Mouse (Mus musculus): ENCODE results near the gene E130308A19Rik.

The E130308A19Rik gene

DNA sequence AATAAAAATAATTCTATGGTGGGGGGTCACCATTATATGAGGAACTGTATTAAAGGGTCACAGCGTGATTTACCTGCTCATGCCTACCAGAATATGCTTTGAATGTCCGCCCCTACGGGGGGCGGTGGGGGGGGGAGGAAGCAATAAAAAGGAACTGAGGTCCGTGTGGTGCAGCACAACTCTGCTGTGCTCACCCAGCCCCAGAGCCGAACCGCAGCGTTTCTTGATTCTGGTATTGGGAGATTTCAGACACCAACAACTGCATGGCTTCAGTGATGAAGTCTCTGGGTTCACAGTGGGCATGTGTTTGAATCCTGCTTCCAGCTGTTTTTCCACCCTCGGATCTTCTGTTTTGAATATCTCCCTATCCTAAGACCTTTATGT is 101.9 kb downstream of the E130308A19Rik start:
- no peak for DNase-seq (ENCODE audit: low spot score)

DNA sequence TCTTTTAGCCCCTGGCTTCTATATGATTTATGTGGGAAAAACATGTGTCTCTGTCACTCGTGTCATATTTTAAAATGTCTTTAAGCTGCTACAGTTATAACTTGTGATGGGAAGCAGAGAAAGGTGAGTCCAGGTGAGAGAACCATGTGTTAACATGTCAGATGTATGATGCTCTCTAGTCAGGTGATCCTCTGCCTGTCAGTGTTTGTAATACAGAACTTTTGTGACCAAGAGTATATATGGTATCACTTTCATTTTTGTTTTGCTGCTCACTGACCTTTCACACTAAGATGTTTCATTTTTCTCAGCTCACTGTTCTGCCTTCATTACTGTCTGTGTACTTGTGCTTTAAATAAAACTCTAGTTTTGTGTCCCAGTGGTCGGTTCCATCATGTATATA is 102.8 kb downstream of the E130308A19Rik start:
- no peak for DNase-seq (ENCODE audit: low spot score)

DNA sequence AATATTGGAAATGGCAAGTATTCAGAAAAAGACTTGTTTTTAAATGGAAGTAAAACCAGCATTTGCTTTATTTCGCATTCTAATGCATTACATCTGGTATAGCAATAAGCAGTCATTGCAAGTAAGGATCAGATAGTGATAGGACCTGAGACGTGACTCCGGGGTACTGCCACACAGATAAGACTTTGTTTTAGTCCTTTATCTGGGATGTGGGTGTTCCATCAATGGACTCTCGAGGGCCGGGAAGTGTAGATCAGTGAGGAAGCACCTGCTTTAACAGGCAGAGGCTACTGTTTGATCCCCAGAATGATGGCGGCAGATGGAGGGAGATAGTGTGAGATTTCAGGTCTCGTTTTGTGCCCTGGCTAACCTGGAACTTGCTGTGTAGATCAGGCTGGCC is 105.5 kb downstream of the E130308A19Rik start:
- DNase-seq (ENCODE audit: low spot score), result no peak

DNA sequence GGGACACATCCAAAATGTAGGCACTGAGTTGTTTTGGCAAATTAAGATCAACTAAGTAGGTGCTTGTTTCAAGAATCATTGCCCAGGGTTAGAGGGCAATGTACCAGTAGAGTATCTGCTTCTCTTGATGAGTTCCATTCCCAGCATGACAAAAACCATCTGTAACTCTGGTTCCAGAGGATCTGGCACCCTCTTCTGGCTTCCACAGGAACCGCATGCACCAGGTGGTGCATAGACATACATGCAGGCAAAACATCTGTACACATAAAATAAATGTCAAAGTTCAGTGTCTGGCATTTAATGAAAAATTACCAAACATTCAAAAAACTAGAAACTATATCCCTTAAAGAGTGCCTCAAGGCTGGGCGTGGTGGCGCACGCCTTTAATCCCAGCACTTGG is 113.3 kb downstream of the E130308A19Rik start:
- no peak for DNase-seq (ENCODE audit: low spot score)

DNA sequence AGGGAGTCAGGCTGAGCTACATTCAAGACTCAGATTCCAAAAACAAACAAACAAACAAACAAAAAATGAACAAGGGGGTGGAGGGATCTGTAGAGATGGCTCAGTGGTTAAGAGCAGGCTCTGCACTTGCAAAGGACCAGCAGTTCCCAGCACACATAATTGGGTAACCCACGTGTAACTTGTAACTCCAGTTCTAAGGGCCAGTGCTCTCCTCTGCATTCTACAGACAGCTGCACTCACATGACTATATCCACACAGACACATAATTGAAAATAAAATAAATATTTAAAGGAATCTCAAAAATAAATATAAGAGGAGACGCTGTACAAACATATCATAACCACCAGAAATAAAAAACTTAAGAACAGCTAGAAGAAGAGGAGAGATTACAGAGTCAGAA is 113.9 kb downstream of the E130308A19Rik start:
- no peak for DNase-seq (ENCODE audit: low spot score)

DNA sequence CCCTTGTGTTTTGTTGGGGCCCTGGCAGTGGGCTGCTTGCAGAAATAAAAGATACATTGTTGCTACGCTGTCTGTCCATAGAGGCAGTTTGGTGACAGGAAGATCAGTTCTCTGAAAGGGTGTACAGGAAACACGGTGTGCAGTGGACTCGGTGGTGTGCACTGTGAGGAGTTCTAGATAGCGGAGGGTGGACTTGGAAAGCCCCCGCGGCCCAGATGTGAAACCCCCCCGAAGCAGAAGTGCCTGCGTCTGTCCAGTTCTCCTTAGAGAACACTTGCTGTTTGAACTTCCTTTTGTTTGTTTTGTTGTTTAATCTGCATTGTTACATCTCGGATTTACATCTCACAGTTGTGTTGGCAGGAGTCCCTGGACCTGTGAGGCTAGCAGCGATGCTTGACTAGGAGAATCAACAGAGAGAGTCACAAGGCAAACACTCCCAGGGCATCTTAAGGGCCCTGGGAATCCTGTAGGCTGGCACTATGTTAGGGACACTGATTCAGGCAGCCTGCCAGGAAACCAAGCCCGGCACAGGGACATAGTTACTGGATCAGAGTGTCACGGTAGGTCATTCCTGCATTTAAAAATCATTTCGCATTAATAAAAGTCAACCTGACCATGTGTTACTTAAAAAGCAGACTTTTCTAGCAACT is 127.6 kb downstream of the E130308A19Rik start:
- peak; percentile 62 for DNase-seq (ENCODE audit: low spot score)

DNA sequence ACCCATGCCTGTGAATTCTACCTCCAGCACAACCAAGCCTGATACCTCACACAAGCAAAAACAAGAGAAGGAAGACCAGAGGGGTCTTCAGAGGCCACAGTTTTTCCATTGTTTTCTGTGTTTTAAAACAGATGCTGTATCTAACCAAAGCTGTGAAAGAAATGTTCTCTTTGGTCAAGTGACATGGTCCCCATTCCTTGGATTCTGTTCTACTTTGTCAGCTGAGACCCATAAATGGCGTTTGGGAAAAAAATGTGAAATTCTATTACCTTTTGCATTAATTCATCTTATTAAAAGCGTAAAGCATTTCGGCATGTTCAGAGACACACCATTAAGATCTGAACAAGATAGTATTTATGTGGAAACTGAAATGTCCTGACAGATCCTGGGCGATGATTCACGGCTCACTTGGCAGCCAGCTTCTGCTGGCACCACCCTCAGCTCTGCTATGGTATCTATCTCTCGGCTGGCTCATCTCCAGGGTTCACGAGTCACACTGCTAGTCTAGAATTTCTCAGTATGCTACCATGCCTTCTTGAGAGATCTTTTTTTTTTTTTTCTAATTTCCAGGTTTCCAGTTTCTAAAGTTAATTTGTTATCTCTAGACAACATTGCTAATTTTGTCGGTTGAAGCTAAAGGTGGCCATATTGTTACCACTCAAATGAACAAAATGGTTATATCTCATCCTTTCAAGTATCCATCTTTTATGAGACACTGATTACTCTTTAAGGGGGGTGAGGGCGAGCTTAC is 130.5 kb downstream of the E130308A19Rik start:
- DNase-seq (ENCODE audit: low spot score), result peak; percentile 58

DNA sequence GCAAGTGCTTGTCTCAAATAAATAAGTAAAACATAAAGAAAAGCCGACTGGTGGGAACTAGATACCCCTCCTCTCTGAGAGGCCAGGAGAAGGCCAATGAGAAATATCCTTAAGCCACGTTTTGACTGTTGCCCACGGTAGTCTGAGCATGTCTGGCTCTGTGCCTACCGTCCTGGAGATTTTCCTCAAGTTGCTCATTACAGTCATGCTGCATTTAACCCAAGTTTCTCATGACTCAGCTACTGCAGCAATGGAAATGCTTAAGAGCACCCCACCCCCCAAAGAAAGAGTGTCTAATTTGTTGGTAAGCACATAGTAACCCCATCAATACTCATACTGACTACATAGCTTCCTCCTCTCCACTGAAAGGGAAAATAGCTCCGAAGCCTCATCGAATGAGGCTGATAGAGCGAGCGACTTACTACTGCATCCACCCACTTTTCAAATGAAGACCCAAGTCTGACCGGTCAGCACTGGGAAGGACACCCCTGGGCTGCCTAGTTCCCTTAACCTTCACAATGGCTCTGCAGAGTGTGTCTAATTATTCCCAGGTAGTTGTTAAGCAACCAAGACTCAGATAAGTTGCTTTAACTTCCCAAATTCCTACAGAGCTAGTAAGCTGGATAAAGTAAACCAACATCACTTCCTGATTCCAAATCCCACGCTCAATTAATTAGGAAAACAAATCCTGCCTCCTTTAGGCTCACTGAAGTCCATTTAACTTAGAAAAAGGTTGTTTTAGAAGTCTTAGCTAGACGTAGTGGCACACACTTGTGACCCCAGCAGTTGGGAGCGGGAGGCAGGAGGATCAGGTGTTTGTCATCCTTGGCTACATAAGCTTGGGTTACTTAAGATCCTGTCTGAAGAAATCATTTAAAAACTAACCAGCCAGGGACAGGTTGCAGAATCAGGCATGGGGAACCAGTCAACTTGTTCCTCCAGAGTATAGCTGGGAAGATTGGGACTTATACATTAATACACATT is 131.7 kb downstream of the E130308A19Rik start:
- DNase-seq (ENCODE audit: low spot score), result no peak

DNA sequence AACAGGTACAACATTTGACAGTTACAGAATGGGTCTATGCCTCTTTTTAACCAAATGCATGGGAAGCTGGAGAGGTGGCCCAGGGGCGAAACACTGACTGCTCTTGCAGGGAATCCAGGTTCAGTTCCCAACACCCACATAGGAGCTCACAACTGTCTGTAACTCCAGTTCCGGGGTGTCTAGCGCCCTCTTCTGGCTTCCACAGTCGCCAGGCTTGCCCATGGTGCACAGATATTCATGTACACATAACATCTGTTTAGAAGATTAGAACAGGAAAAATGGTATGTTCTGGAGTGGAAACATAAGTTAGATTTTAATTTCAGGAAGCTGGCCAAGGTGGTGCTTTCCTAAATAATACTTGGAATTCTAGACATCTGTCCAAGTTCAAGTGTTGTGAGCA is 134.0 kb downstream of the E130308A19Rik start:
- DNase-seq (ENCODE audit: low spot score), result no peak

DNA sequence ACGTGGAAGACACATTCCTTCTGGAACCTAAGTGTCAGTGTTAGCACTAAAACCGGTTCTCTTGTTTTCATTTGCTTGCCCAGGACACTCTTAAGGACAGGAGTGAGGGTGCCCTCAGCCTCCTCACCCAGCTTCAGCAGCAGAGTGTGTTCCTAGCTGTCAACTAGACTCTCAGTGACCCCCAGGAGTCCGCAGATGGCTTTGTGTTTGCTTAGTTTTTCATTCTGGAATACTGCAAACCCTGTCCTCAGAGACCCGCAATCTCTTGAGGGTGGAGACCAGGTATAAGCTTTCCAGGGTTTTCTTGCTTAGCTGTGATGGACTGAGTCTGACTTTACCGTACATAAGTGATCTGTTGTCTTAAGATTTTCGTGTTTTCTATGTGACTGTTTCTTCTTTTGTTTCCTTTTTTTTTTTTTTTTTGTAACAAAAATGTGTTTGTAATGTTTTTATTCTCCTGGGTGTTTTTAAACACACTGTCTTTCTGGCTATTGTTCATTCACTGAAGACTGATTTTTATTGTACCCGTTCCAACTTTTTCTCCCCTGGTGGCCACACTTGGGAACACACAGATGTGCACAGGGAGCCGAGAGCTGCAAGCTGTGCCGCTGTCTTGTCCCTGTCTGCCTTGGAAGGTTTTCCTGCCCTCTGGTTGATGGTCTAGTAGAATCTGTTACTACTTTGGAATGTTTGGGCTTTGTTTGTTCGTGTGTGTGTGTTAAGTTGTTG is 134.8 kb downstream of the E130308A19Rik start:
- peak; percentile 81 for DNase-seq (ENCODE audit: low spot score)

DNA sequence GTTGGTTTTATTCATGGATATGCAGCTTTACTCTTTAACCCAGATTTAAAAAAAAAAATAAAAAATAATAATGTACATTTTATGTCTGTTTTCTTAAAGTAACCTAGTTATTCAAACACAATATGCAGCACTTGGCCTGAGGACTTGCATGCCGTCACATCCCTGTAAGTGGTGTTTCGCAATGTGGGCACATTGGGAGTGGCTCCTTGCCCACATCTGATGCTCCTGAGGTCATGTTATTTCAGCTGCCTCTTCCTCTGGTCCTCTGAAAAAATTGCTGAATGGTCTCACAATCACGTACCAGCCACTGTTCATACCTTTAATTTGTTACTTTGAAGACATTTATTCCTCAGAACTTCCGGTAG is 135.3 kb downstream of the E130308A19Rik start:
- DNase-seq (ENCODE audit: low spot score), result no peak

DNA sequence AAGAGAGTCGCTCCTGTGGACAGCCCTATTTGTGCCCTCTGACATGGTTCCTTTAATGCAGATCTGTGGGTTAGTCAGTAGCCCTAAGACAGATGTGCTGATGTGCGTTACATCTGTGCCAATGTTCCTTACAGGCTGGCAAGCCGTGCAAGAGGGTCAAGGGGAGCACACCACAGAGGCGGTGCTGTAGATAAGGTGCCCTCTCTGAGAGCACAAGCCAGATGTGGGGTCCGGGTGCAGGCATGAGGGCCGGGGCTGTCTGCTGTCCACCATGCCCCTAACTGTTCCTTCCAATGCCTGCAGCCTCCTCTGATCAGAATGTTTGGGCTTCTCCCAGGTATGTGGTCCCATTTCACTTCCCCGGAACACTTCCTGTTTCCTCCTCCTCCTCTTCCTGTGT is 138.9 kb downstream of the E130308A19Rik start:
- DNase-seq (ENCODE audit: low spot score), result no peak

DNA sequence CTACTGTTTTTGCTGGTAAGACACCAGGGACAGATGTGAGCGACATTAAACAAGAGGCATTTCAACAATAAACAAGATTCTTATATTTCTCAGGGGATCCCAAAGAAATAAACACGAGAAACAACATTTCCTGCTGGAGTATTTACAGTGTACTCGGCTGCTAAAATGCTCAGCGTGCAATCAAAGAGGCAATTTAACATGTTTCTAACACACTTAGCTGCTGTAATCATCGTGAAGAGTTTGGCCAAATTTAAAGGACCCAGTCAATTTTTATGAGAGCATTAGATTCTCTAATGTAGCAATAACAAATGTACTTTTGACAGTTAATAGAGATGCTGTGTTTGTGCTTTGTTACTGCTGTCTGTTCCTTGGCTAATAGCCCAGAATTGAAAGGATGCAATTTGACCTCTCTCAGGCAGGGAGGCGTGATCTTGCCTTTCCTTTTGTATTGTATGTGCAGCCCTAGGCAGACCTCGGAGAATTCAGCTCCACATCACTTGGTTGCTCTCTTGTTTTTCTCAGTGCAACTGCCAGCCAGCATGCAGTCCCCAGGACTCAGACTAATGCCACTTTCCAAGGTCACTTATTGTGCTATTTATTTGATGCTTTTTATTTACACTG is 139.5 kb downstream of the E130308A19Rik start:
- DNase-seq (ENCODE audit: low spot score), result no peak

DNA sequence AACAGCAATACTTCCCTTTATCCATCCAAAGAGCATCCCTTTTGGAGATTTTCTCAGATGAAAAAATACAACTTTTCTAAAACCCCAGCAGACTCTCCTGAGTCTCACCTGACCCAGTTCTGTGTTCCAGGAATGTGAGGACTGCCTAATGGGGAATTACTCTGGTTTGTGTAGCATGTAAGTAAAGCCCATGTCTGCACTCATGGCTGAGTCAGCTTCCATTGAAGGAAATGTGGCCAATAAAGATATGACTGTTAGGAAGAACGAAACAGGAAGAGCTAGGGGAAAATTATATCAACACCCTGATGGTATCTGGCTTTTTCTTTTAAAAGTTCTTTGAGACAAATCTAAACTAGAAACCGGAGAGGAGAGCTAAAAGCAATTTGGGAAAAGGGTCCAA is 141.7 kb downstream of the E130308A19Rik start:
- no peak for DNase-seq (ENCODE audit: low spot score)

DNA sequence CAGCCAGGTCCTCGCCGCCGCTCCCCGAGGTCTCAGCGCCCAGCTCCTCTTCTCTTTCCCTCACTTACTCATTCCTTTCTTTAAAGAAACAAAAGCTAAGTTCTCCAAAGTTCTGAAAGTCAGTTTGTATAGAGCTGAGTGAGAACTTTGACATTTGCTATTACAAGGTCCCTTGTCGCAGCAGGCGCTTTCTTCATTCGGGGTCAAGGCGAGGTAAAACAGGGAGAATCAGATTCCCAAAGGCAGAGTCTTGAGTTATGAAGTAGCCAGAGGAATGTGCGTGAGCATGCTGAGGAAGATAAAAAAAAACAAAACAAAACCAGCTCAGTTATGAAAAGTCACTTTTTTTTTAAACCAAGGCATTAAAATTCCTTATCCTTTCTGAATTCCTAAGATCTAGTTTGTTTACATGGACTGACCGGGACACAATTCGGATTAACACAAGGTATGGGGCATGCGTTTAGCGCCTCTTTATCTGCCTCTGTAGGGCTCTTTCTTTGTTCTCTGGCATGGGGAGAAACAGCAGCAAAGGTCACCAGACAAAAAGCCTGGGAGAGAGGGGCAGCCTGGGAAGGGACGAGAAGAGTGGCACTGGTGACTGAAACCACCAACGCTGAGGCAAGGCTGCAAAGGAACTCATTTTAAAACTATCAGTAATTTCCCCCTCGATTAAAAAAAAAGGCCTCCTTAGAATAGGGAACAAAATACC is 146.3 kb downstream of the E130308A19Rik start:
- no peak for DNase-seq (ENCODE audit: low spot score)

DNA sequence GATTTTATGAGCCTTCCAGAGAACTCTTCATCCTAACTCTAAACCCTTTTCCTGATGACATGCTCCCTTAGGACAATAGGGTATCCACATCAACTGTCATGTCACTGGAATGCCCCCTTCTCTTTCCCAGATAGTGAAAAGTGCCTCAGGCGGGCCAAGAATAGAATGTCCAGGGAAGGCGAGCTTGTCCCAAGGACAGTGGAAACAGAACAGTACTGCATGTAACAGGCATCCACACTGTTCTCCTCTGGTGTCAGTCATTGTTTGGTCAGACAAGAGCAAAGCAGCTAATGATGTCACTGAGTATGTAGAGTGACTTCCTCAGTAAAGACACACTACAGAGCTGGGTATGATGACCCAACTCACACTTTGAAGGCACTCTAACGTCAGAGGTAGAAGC is 151.8 kb downstream of the E130308A19Rik start:
- no peak for DNase-seq (ENCODE audit: low spot score)

DNA sequence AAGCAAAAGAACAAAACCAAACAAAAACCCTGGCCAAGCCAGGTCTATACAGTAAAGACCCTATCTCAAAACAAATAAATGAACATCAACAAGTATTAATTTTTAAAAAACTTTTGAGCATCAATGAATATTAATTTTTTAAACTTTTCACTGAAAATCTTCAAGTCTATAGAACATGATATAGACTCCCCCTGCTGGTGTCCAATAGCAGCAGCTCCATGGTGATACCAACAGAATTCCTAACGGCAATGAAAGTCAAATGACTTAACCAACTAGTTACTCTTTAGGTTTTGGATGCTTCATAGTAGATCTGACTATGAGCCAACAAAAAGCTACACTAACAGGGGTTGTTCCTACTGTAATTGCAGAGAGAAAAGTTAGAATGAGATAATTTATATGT is 154.6 kb downstream of the E130308A19Rik start:
- DNase-seq (ENCODE audit: low spot score), result no peak

DNA sequence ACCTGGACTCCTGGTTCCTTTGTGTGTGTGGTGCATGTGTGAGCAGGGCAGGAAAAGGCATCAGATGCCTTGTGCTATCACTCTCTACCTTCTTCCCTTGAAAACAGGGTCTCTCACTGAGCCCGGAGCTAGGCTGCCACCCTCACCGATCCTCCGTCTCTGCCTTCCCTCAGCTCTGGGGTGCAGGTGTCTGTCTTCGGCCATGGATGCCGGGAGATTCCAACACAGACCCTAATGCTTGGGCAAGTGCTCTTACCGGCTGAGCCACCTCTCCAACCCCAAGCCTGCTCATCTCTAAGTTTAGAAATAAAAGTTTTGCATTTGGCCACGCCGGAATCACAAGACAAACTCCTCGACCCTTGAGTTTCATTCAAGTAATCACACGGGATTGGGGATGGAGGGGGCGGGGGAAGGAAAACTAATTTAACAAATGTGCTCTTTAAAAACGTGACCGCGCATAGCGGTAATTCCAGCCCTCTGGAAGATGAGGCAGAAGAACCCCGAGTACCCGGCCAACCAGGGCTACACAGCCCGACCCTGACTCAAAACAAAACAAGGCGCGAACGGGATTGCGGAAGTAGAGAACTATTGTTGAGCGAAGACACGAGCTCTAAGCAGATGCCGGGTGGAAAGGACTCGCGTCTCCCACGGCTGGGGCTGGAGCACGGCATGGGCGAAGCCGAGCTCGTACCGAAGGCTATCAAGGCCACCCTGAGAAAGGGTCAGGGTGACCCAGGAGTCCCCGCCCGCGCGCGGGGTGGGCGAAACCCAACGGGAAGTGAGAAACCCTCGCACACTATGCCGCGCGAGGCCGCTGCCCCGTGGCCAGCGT is 157.1 kb downstream of the E130308A19Rik start:
- no peak for DNase-seq (ENCODE audit: low spot score)

DNA sequence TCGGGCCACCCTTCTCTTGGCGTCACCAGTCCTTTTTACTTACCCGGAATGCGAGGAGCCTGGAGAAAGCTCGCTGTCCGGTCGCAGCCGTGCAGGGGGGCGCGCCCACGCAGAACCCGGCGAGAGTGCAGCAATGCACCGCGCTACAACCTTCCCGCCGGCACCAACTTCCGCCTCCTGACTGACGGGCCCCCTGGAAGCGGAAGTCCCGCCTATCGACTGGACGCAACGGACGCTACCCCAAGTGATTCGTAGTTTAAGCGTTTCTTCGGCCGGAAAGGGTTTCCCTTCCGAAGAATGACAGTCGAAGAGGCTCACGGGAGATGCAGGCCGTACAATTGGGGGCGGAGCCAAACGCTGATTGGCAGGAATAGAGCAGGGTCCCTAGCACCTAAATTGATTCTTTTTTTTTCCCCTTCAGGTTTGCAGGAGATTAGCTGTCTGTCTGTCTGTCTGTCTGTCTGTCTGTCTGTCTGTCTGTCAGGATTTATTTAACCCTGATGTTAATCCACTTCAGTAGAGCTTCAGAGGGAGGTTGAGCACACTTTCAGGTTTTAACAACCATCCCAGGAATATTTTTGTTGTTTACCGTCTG is 157.8 kb downstream of the E130308A19Rik start:
- peak; percentile 94 for DNase-seq (ENCODE audit: low spot score)

DNA sequence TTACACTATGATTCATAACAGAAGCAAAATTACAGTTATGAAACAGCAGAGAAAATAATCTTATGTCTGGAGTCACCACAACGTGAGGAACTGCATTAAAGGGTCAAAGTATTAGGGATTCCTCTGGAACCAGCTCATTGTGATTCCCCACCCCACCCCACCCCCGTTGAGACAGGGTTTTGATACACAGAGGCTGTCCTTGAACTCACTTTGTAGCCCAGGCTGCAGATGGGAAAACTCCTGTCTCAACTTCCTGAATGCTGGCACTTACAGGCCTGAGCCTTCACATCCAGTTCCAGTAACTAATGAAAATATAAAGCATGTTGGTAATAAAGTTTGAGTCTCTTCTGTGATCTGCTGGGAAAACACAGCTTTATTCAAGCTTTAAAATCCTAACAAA is 159.4 kb downstream of the E130308A19Rik start:
- no peak for DNase-seq (ENCODE audit: low spot score)
